In the genomic region with DNA sequence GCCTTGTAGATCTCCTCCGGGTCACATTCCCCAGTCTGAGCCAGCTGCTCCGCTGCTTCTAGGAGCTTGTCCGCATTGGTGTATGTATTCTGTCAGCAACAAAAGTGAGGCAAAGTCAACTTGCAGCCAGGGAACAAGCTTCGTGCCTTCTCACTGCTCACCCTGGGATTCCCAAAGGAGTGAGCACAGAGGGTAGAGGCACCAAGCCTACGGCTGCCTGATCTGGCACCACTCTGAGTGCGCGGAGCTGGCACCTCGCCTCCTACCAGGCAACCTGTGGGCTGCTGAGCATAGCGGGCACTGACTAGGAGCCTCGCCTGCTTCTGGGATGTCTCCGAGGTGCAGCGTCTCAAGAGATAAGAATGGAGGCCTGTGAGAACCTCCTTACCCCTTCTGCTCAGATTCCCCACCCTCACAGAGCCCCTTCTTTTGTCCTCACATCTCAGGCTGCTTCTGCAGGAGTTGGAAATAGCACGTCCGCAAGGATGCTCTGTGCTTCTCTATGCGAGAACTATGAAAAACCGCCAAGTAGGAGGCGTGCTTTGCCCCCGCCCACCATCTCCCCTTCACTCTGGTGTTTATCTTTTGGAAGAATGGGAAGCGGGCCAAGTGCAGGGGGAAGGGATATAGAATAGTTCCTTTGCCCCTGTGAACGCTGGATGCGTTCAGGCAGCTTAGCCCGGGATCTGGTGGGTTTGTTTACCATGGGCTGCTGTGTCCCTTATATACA, we compare ENCODE assay signal across 9 mouse cellular contexts.
A peak's percentile ranks its signal among the peaks of the same experiment; 100 is the strongest.
DNase-seq lines count a peak whose midpoint lies in the region; ATAC-seq and TF ChIP-seq lines count a peak whose summit lies in the region.
"Had no signal": no experiment of that assay in that cellular context is flagged by ENCODE, and none has a peak within 500 bp of the region (broad histone marks: within the 10 kb centered on the region; RNA-seq: fewer than 3 reads in every experiment).

No protein-coding gene starts in this region.

- H3K36me3 ChIP-seq in forebrain, embryonic 12.5 days (replicated peaks): no peaks in the 10 kb centered on the region
- H3K36me3 ChIP-seq: limb, embryonic 12.5 days had no signal

- no peak overlapping the region for H3K4me3 ChIP-seq in forebrain, embryonic 12.5 days (replicated peaks)
- H3K4me3 ChIP-seq in gastrocnemius, adult 2 months: no peak overlapping the region
- H3K4me3 ChIP-seq: limb, embryonic 12.5 days had no signal

- WGBS in forebrain, embryonic 12.5 days: 70% methylated on average over 22 of the region's 22 CpGs

- no peak overlapping the region for H3K4me2 ChIP-seq in forebrain, embryonic 12.5 days
- H3K4me2 ChIP-seq: limb, embryonic 12.5 days had no signal

- no peak overlapping the region for H3K9ac ChIP-seq in forebrain, embryonic 12.5 days
- H3K9ac ChIP-seq: limb, embryonic 12.5 days had no signal

- H3K27me3 ChIP-seq in forebrain, embryonic 12.5 days: no peaks in the 10 kb centered on the region
- H3K27me3 ChIP-seq: limb, embryonic 12.5 days had no signal

- no peak for TF ChIP-seq CTCF in gastrocnemius, adult 2 months (IDR thresholded peaks at IDR 0.05)

- H3K4me1 ChIP-seq in forebrain, embryonic 12.5 days: peaks cover 27% of the 10 kb centered on the region

- DNase-seq in left cerebral cortex, adult 11 months (ENCODE audit: low spot score): peak; percentile 67
- no peak for DNase-seq in left cerebral cortex, postnatal 4 days
- DNase-seq in heart, postnatal 14 days: peak; percentile 23 to 47
- DNase-seq in lung, postnatal 14 days: peak; percentile 17
- no peak for DNase-seq in urinary bladder, postnatal 25 days (ENCODE audit: low spot score)
- no peak for DNase-seq in gastrocnemius, adult 2 months
- DNase-seq in ovary, postnatal 36 days (ENCODE audit: low spot score): no peak

- intact Hi-C loops in left cerebral cortex, postnatal 4 days (cut with DNase I): no loop called here
- intact Hi-C loops in heart, postnatal 14 days (cut with DNase I): no loop called here
- intact Hi-C loops in gastrocnemius, adult 2 months (cut with DNase I): no loop called here

- no peak overlapping the region for H3K27ac ChIP-seq in forebrain, embryonic 12.5 days
- no peak overlapping the region for H3K27ac ChIP-seq in gastrocnemius, adult 2 months
- H3K27ac ChIP-seq: limb, embryonic 12.5 days had no signal

- ATAC-seq in forebrain, embryonic 12.5 days (ENCODE audit: low FRiP score): 0 out of 2 replicates have a peak, but pooled peaks have one; percentile 30

- no peaks in the 10 kb centered on the region for H3K9me3 ChIP-seq in forebrain, embryonic 12.5 days
- H3K9me3 ChIP-seq: limb, embryonic 12.5 days had no signal

Comparison
In these comparisons a context has a peak if more than half of its experiments do, and no peak if none do; other contexts are left out.
1. DNase-seq: peak in left cerebral cortex, adult 11 months (single experiment), heart, postnatal 14 days (2 of 2) and lung, postnatal 14 days (single experiment); none in left cerebral cortex, postnatal 4 days (single experiment), urinary bladder, postnatal 25 days (single experiment), gastrocnemius, adult 2 months (single experiment) and ovary, postnatal 36 days (single experiment).